Mouse (Mus musculus) liver, postnatal 0 days (tissue): ENCODE measurements around the gene Nipsnap3a.

ENCODE experiments used
- CTCF ChIP-seq: sonication (generic); IDR thresholded peaks from 2 replicates; pipeline ENCODE4 v1.5.1; 2016; ENCODE audit warnings: antibody characterized with exemption, low read depth
- EP300 ChIP-seq: IDR thresholded peaks from 2 replicates; pipeline ENCODE4 v1.6.1; 2016; ENCODE audit warnings: antibody characterized with exemption, low read depth, mild to moderate bottlenecking

GRCm38 (mm10) chr4:53046238-53047022 lies 57.4 kb downstream of the Nipsnap3a start:
- TF ChIP-seq CTCF: no peak
- TF ChIP-seq EP300: no peak
